Mouse (Mus musculus): ENCODE data around the gene Atg7.

- TF ChIP-seq HCFC1 (IDR thresholded peaks at IDR 0.05; ENCODE audit: borderline replicate concordance, insufficient read depth, low read length) (no peak), MAFK (IDR thresholded peaks at IDR 0.05; ENCODE audit: insufficient read depth, low read depth, low read length) (no peak), ZC3H11A (IDR thresholded peaks at IDR 0.05; ENCODE audit: borderline replicate concordance, low read depth, low read length) (no peak), CHD2 (IDR thresholded peaks at IDR 0.05; ENCODE audit: low read depth, low read length) (no peak)
Observed at GRCm38 (mm10) chr6:114821646-114822045, 178.7 kb downstream of the Atg7 start.
